Mouse (Mus musculus) E14TG2a.4 (cell line): ENCODE results near the gene Ttc13.

Experiments used
- CTCF ChIP-seq: conservative IDR thresholded peaks from 2 replicates; pipeline ENCODE4 v1.5.1; 2014; ENCODE audit warnings: low read length
- NANOG ChIP-seq: IDR thresholded peaks from 2 replicates; pipeline ENCODE4 v1.6.1; 2014; ENCODE audit warnings: borderline replicate concordance, low read length, mixed read lengths

GRCm38 (mm10) chr8:124720938-124721861 lies 583 bp downstream of the Ttc13 start:
- TF ChIP-seq NANOG (no peak), CTCF (no peak)
